ENCODE assay signal across 10 mouse cellular contexts in genomic region chr3:88619113-88620097, GRCm38 (mm10). TPM values are rescaled to one million over a fixed set of nuclear protein-coding genes. Genes with fewer than 3 reads are reported as not detected.
A peak's percentile ranks its signal among the peaks of the same experiment; 100 is the strongest.
DNase-seq lines count a peak whose midpoint lies in the region; ATAC-seq lines count a peak whose summit lies in the region.
"Had no signal": no experiment of that assay in that cellular context is flagged by ENCODE, and none has a peak within 500 bp of the region (broad histone marks: within the 10 kb centered on the region; RNA-seq: fewer than 3 reads in every experiment).

No protein-coding gene starts in this region.

- 47% methylated on average over 9 of the region's 9 CpGs for whole genome bisulfite sequencing in liver, embryonic 11.5 days
- WGBS in embryonic facial prominence, embryonic 14.5 days: 43% methylated on average over 9 of the region's 9 CpGs

- no peak for ATAC-seq in liver, embryonic 11.5 days (replicated peaks; ENCODE audit: low FRiP score)
- no peak for ATAC-seq in embryonic facial prominence, embryonic 14.5 days (ENCODE audit: low read depth)

- H3K9me3 ChIP-seq in liver, embryonic 11.5 days (ENCODE audit: control insufficient read depth, low read length): no peaks in the 10 kb centered on the region
- H3K9me3 ChIP-seq in embryonic facial prominence, embryonic 14.5 days (ENCODE audit: control insufficient read depth, low read length): no peaks in the 10 kb centered on the region

- H3K4me3 ChIP-seq in liver, embryonic 11.5 days (ENCODE audit: low read depth, low read length): no peak overlapping the region
- H3K4me3 ChIP-seq in embryonic facial prominence, embryonic 14.5 days (ENCODE audit: low read depth, low read length): 0 out of 2 replicates have a peak overlapping the region, but pooled peaks have one; percentile 59

- H3K27ac ChIP-seq in liver, embryonic 11.5 days (ENCODE audit: low read depth, low read length): no peak overlapping the region; the same call in 1 of the 2 replicates
- peak overlapping the region; percentile 93; the same call in 1 of the 2 replicates for H3K27ac ChIP-seq in embryonic facial prominence, embryonic 14.5 days (replicated peaks; ENCODE audit: low read depth, low read length)
- H3K27ac ChIP-seq: liver, embryonic 14.5 days had no signal

- H3K4me1 ChIP-seq in liver, embryonic 11.5 days (replicated peaks; ENCODE audit: control insufficient read depth, insufficient read depth, low read length): peaks cover 50% of the 10 kb centered on the region
- H3K4me1 ChIP-seq in embryonic facial prominence, embryonic 14.5 days (ENCODE audit: control insufficient read depth, insufficient read depth, low read length): peaks cover 28% of the 10 kb centered on the region

- peak overlapping the region; percentile 22; the same call in 1 of the 2 replicates for H3K4me2 ChIP-seq in liver, embryonic 11.5 days
- H3K4me2 ChIP-seq in embryonic facial prominence, embryonic 14.5 days (ENCODE audit: low read depth, low read length): peak overlapping the region; percentile 82; the same call in 1 of the 2 replicates

- no peak for DNase-seq in liver, embryonic 11.5 days (ENCODE audit: low spot score)
- no peak for DNase-seq in liver
- DNase-seq in Muller cell, postnatal 12 days (ENCODE audit: inconsistent ontology term): peak; percentile 77
- DNase-seq in embryonic facial prominence, embryonic 14.5 days (ENCODE audit: low spot score): no peak
- peak; percentile 71 to 87 for DNase-seq in kidney, postnatal 25 days
- DNase-seq in ovary, postnatal 10 days (ENCODE audit: low spot score): no peak
- DNase-seq in layer of hippocampus, adult 18-20 months (ENCODE audit: low spot score in 2 of 2): no peak
- DNase-seq in right cerebral cortex, adult 2 months (ENCODE audit: low spot score in 2 of 2): no peak

- H3K27me3 ChIP-seq in liver, embryonic 11.5 days (replicated peaks; ENCODE audit: control insufficient read depth, insufficient read depth, low read length): no peaks in the 10 kb centered on the region
- no peaks in the 10 kb centered on the region for H3K27me3 ChIP-seq in embryonic facial prominence, embryonic 14.5 days (replicated peaks; ENCODE audit: control insufficient read depth, insufficient read depth, low read length)

- H3K36me3 ChIP-seq in liver, embryonic 11.5 days (ENCODE audit: control insufficient read depth, insufficient read depth, low read length): no peaks in the 10 kb centered on the region
- no peaks in the 10 kb centered on the region for H3K36me3 ChIP-seq in embryonic facial prominence, embryonic 14.5 days (ENCODE audit: control insufficient read depth, insufficient read depth, low read length)

- H3K9ac ChIP-seq in liver, embryonic 11.5 days (ENCODE audit: low read depth, low read length): no peak overlapping the region
- H3K9ac ChIP-seq in embryonic facial prominence, embryonic 14.5 days (ENCODE audit: low read depth, low read length): peak overlapping the region; percentile 26; the same call in 1 of the 2 replicates
- H3K9ac ChIP-seq: liver, embryonic 14.5 days had no signal

RNA-seq across cellular contexts. Expression of gene Arhgef2, which starts 13.6 kb away (rescaled TPM):
- polyA plus RNA-seq in liver, embryonic 11.5 days (2014; fragmentation: Nextera tagmentation; extraction: Ambion mirVana): 64.3 and 66.3 TPM in 2 replicates
- 88.0 and 88.7 TPM in 2 replicates for polyA plus RNA-seq in embryonic facial prominence, embryonic 14.5 days (2014; fragmentation: Nextera tagmentation; extraction: Ambion mirVana)
- total RNA-seq in layer of hippocampus, adult 18-20 months (2021): 100 to 1,000 TPM; 237 to 255 TPM

RNA-seq across cellular contexts. Expression of gene Rxfp4, which starts 33.5 kb away (rescaled TPM):
- polyA plus RNA-seq in liver, embryonic 11.5 days (2014; fragmentation: Nextera tagmentation; extraction: Ambion mirVana): not detected in 2 replicates
- polyA plus RNA-seq in embryonic facial prominence, embryonic 14.5 days (2014; fragmentation: Nextera tagmentation; extraction: Ambion mirVana): 0.18 TPM in 1 of 2 replicates, not detected in the other
- not detected for total RNA-seq in layer of hippocampus, adult 18-20 months (2021)
- polyA plus RNA-seq: hindbrain, embryonic 11.5 days; liver, embryonic 14.5 days had no signal

RNA-seq across cellular contexts. Expression of gene Ssr2, which starts 43.7 kb away (rescaled TPM):
- 306 and 307 TPM in 2 replicates for polyA plus RNA-seq in liver, embryonic 11.5 days (2014; fragmentation: Nextera tagmentation; extraction: Ambion mirVana)
- 289 and 337 TPM in 2 replicates for polyA plus RNA-seq in embryonic facial prominence, embryonic 14.5 days (2014; fragmentation: Nextera tagmentation; extraction: Ambion mirVana)
- 10 to 100 TPM; 91.5 to 97.2 TPM for total RNA-seq in layer of hippocampus, adult 18-20 months (2021)

Comparison
In these comparisons a context has a peak if more than half of its experiments do, and no peak if none do; other contexts are left out.
1. DNase-seq: peak in Muller cell, postnatal 12 days (single experiment) and kidney, postnatal 25 days (2 of 2); none in liver, embryonic 11.5 days (single experiment), liver (single experiment), embryonic facial prominence, embryonic 14.5 days (single experiment), ovary, postnatal 10 days (single experiment), layer of hippocampus, adult 18-20 months (0 of 2) and right cerebral cortex, adult 2 months (0 of 2).